Mouse (Mus musculus): ENCODE measurements at regions not wholly inside any gene's neighbourhood (a gene's known extent, or its start where the extent isn't known, plus 50 kb on each side); places are given as distances from the start of the nearest gene placed in this dataset.

DNA sequence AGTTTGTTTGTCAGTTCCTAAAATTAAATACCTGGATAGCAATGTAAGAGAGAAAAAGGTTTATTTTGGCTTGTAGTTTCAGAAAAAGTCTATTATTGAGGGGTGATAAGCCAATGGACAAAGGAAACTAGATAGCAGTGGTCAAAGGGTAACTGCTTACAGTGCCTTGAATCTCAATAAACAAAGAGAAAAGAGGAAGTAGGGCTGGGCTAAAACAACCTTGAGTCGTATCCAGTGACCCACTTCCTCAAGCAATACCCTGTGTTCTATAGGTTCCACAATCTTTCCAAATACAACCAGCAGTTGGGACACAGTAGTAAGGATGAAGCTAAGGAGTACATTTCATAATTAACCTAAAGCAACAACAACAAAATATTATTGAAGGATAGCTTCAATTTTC is 1164.7 kb downstream of the Fscb start:
- DNase-seq (ENCODE audit: low read depth) = no peak
- TF ChIP-seq POLR2A (IDR thresholded peaks at IDR 0.05; ENCODE audit: borderline replicate concordance, extremely low read depth, insufficient read depth, insufficient read length, poor library complexity, severe bottlenecking) (no peak), CTCF (IDR thresholded peaks at IDR 0.05; ENCODE audit: borderline replicate concordance, extremely low read depth, insufficient read depth, insufficient read length) (no peak)

GRCm38 (mm10) chr12:63279321-63279720 is 1195.2 kb downstream of the Fscb start:
- peak; percentile 9 for DNase-seq (ENCODE audit: low read depth)
- TF ChIP-seq POLR2A (IDR thresholded peaks at IDR 0.05; ENCODE audit: borderline replicate concordance, extremely low read depth, insufficient read depth, insufficient read length, poor library complexity, severe bottlenecking) (no peak), CTCF (IDR thresholded peaks at IDR 0.05; ENCODE audit: borderline replicate concordance, extremely low read depth, insufficient read depth, insufficient read length) (no peak)

All from brain, embryonic 14.5 days (tissue).